Mouse (Mus musculus) megakaryocyte-erythroid progenitor cell, adult 5-6 weeks (primary cell): ENCODE results near the gene Ache. TPM values are rescaled to one million over a fixed set of nuclear protein-coding genes. Genes with fewer than 3 reads are reported as not detected.

ENCODE experiments used
- ATAC-seq: replicated peaks from 2 replicates; pipeline ENCODE4 v1.8.0; 2016; ENCODE audit warnings: mild to moderate bottlenecking, inconsistent platforms; ENCODE audit not compliant: severe bottlenecking, poor library complexity, low FRiP score, low TSS enrichment
- total RNA-seq, 2 experiments: library from RNA; stranded (forward) in 1 of 2; stranded (reverse) in 1 of 2; fragments of 200-1000, 215-1000 nt in 1 of 2; fragments of >200 nt in 1 of 2; fragmentation: Nextera tagmentation in 1 of 2; gene quantifications; 2 replicates each; pipeline ENCODE4 v1.2.3; 2014 to 2017

The Ache gene
- total RNA-seq, 2 experiments from 2014 or later = 6.4 to 22.8 TPM

DNA sequence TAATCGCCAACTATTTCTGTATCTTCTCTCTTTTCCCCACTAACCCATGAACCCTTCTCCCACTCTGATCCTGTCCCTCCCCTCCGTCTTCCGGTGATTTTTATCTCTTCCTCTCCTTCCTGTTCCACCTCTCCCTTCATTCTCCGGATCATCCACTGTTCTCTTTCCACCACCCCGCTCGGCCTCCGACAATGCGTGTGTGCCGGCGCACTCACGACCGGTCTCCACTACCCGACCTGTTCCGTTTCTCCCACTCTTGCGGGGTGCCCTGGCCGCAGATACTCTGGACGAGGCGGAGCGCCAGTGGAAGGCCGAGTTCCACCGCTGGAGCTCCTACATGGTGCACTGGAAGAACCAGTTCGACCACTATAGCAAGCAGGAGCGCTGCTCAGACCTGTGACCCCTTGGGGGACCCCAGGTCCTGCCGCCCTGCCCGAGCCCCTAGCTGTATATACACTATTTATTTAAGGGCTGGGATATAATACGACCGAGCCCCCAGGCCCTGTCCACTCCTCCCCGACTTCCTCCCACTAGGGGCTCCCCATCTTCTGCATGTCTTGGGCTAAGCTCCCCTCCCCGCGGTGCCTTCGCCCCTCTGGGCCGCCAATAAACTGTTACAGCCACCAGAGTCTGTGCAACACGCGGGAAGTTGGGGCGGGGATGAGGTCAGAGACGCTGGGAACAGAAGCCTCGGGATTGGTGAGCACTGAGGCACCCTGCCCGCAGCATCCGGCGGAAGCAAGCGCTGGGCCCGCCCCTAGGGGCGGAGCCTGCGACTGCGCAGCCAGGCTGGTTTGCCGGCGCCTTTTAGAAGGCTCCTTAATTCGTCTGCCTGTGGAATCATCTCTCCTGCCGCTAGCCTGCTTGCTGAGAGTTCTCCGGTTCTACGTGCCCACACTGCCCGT is 6.8 kb downstream of the Ache start, which contains the start of gene Ufsp1:
TSS of gene Ufsp1 (plus strand) at position 791 of the 905 bp plus-strand sequence.
- ATAC-seq = peak; percentile 64

DNA sequence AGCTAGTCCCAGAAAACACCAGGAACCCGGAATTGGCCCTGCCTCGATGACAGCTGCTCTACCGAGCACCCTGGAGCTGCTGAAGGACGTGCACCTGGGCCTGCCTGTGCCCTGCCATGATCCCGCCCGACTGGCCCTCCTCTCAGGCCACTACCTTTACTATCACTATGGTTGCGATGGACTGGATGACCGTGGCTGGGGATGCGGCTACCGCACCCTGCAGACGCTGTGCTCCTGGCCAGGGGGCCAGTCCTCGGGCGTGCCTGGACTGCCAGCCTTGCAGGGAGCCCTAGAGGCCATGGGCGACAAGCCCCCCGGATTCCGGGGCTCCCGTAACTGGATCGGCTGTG is 7.4 kb downstream of the Ache start:
- peak; percentile 2; the same call in 1 of the 2 replicates for ATAC-seq

DNA sequence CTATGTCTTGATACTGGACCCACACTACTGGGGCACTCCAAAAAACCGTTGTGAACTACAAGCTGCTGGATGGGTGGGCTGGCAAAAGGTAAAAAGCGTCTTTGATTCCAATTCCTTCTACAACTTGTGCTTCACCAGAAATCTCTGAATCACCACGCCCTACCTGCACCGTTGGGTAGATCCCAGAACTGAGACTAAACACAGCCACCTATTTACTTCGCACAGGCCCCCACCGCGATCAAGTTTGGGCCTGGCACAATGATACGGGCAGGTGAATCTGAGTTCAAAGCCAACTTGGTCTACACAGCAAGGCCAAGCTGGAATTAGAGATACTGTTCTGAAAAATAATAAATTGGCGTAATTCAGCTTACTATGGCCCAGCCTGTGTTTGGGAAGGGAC is 8.0 kb downstream of the Ache start:
- ATAC-seq = no peak

DNA sequence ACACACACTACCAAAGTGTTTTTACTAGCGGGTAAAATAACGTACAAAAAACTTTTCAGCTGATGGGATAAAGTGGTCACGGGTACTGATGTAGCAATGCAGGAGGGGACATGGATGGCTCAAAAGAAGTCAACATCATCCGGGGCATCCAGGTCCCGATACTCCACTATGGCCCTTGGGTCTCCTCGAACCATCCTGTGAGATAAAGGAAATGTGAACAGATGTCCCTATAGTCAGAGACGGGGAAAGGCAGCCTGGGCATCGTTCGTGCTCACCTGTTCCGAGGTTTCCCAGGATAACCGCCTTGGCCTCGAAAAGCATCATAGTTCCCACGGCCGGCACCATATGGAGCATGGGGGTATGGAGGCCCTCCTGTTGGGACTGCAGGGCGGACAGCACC is 8.4 kb downstream of the Ache start:
- no peak for ATAC-seq

DNA sequence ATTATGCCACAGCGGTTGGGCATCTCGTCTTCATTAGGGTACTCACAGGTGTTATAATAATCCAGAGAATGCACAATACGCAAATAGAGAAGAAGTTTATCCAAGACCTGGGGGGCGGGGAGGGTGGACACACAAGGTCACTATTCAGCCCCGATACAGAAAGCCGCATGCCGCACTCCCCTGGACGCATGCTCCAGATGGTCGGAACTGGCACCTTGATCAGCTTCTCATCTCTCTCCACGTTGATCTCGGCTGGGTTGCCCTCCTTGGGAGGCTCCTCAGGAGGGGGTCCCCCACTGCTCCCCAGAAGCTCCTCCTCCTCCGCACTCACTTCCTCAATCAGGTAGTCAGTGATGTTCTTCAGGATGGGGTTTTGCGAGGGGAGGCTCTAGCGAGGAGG is 9.8 kb downstream of the Ache start:
- ATAC-seq = no peak

DNA sequence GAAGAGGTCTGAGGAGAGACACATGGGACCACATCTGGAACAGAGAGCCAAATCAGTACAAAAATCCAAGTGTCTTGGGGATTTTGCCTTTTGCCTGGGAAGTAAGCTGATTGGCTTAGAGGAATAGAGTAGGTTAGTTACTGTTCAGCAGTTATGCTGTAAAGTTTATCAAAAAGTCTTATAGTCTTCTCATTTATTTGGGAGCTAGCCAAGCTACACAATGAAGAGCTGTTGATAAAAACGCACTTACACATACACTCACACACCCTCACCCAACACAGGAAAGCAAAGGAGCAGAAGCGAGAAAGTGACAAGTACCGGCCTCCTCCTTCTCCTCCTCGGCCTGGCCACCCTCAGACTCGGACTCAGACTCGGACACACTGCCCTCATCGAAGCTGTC is 11.9 kb downstream of the Ache start:
- ATAC-seq = no peak; the same call in 1 of the 2 replicates

DNA sequence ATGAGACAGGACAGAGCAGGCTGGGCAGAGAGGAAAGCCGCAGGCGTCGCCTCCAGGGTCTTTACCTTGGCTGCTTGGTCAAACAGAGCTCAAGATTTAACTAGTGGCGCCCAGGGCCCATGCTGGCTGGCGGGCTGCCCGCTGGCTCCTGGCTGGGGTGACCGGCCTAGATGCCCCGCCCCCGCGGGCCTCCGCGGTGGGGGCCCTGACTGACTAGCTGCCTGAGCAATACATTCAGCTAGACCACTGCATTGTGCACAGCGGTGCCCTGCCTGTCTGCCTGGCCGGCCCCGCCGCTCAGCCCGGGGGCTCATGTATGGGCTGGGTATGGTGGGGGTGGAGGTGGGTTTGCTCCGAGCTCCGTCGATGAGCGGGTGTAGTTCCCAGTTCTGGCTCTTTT is 13.9 kb downstream of the Ache start:
- no peak for ATAC-seq

DNA sequence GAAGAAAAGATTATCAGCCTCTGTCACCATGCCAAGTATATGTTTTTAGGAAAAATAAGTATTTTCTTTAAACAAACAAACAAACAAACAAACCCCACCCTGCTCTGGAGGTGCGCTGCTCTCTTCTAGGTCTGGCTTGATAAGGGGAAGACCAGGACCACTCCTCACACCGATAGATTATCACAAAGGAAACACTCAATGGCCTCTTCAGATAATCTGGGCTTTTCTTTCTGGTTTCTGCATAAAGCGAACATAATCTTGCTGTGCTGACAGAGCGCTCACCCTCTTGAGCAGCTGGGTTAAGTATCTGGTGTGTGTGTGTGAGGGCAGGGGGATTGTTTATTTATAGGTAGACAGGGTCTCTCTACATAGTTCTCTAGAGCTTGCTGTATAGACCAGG is 16.3 kb downstream of the Ache start:
- no peak for ATAC-seq

DNA sequence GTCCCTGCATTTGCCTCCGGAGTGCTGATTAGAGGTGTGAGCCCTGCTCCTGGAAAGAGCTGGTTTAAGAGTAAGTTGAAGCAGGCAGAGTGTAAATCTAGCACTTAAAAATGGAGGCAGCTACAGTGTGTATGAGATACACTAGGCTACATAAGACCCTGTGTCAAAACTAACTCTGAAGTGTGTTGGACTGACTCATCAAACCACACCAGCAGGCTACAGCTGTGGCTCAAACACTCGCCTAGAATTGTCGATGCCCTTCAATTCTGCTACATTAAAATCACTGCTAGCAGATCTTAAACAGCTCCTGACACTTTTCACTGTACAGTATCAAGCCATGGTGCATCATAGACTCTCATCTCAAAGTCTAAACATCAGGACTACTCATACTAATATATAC is 16.8 kb downstream of the Ache start:
- ATAC-seq = no peak

DNA sequence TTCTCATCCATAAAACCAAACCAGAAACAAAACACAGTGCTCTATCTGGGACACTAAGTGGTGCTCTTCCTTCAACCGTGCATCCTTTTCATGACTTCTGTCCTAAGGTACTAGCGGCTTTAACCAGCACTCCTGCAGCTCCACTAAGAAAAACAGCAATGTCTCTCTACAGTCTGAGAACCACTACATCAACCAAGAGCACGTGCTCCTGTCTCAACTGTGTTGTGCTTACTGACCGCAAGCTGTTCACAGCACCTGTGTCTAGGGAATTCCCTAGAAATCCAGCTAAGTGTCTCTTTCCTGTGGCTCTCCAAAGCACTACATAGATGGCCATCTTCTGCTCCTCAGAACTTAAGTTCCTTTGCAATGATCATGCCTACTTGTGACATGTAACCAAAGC is 17.5 kb downstream of the Ache start:
- ATAC-seq = no peak

DNA sequence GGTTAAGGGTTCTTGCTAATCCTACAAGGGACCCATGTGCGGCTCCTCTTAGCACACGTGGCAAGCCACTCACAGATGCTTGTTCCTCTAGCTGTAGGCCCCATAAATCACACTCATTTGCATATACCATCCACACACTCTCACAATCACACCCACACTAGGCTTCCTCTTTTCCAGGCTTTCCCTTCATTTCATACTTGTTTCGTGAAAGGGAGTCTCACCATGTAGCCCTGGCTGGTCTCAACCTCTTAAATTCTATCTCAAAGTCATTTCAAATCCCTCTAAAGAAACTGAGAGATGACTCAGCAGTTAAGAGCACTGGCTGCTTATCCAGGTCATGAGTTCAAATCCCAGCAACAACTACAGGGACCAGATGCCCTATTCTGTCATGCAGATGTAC is 18.5 kb downstream of the Ache start:
- no peak for ATAC-seq

DNA sequence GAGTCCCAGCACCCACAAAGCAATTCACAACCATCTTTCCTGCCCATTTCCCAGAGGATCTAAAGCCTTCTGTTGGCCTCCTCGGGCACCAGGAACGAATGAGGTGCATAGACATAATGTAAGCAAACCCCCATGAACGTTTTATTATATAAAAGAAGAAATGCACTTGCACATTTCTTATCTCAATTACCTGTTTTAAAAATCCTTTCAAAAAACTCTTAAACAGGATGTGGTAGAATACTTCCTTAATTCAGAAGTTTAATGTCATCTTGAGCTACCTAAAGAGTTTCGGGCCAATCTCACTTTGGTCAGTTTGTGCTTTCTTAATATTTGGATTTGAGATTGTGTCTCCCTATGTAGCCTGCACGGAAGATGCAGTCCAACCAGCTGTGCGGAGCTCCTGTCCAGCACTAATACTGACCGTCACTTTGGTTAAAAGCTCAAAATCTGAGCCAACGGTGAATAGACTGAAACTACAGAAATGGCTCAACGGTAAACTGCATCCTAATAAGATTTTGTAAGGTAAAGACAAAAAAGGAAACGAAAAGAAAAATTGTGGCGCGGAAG is 19.2 kb downstream of the Ache start:
- ATAC-seq = no peak

DNA sequence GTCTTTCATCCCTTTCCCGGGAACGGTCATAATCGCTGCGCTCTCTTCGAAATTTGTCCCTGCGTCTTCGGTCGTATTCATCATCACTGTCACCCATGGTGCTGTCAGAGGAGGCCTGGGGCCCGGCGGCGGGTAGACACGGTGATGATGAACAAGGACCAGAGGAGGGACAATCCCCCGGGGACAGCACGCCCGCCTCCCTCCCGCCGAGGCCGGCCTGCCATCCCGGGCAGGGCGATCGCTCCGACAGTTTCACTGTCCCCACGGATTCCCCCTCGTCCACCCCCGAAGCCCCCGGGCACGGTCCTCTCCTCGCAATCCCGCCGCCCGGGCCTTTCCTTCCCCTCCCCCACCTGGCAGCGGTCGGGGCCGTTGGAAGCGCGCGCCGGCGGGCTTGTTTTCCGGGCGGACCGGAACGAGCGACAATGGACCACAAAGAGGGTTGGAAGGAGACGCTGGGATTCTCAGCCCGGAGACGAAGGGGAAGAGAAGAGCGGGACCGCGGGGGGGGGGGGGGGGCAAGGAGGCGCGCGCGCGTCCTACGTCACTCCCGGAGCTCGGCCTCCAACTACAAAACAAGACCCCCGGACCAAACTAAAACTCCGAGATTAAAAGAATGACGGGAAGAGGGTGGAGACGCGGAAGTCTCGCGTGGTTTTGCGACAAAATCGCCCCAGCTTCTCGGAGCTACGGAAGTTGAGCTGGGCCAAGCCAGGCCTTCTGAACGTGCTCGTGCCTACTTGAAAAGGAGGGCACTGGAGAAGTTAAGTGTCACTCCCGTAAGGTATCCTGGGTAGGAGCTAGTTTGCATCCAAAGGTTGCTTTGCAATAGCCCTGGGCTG is 20.0 kb downstream of the Ache start, which contains the start of gene Srrt:
TSS of gene Srrt (minus strand) at position 604 of the 842 bp plus-strand sequence.
- peak; percentile 85 for ATAC-seq

DNA sequence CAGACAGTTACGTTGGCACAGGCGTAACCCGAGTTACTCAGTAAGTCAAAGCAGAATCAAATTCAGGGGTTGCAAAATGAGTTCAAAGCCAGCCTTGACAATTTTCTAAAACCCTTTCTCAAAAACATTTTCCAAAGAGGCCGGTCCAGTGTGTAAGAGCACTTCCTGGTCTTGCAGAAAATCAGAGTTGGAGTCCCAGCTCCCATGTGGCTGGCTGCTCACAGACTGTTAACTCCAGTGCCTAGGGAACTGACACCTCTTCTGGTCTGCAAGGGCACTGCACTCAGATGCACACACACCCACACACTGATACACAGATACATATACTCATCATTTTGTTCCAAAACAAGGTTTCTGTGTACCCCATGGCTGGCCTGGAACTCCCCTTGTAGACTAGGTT is 21.0 kb downstream of the Ache start:
- no peak for ATAC-seq

DNA sequence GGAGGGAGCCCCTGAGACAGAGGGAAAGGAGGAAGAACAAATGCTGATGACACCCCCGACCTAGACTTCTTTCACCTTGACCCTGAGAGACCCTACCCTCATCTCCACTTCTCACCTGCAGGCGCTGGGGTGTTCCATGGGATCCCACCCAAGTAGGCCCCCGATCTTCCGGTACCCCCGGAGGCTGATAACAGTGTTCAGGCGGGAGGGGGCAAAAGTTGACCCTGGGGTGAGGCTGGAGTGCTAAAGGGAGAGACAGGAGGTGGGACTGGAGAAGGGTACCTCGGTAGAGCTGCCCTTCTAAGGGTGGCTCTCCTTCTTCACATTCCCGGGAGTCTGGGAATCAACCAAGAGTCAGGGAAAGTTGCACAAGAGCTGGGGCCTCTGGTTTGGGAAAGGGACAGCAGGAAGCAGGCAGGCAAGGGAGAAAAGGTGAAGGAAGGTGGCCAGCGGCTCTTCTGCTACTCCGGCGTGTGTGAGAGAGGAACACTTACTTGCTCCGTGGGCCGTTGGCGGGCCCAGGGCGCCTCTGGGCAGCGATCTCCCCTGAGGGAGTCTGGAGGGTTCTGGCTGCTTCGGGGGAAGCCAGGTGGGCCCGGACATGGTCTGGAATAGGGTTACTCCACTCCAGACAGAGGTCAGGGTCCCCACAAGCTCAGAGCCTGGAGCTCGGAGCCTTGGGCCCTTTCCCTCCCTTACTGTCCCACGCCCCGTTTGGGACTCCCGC is 26.3 kb downstream of the Ache start:
- peak; percentile 31 for ATAC-seq

DNA sequence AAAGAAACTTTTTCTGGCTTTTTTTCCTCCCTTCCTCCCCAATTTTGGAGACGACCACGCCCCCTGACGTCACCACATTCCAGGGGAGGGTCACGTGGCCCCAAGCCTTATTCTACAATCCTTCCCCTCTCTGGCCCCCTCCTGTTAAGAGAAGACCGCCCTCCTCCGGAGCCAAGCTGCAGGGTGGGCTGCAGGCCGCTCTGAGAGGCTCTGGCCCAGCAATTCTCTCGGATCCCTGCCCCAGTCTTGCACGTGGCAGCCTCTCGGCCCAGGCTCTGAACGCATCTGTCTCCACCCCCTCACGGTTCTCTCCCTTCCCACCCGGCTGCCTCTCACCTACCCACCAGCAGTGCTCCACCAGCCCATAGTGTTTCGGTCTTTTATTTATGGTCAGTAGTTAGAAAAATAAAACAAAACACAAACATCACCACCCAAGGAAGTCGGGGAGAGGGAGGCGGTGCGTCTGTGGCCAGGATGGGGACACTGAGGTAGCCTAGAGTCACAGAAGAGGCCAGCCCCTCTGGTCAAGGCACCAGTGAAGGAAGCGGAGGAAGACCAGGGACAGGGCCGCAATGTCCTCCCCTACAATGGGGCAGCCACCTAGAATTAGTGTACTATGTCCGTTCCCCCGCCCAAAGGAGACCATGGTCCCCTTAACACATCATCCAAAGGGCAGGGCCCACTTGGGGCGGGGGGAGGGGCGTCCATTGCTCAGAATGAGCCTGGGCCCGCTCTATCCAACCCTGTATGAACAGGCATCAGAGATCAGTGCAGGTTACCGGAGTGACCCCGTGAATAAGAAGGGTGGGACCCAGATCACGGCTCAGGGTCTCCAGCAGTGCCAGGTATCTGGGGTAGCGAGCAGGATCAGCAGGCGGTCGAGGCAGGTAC is 27.1 kb downstream of the Ache start, which contains the start of gene Trip6:
TSS of gene Trip6 (minus strand) at position 212 of the 891 bp plus-strand sequence.
- ATAC-seq = peak; percentile 38

DNA sequence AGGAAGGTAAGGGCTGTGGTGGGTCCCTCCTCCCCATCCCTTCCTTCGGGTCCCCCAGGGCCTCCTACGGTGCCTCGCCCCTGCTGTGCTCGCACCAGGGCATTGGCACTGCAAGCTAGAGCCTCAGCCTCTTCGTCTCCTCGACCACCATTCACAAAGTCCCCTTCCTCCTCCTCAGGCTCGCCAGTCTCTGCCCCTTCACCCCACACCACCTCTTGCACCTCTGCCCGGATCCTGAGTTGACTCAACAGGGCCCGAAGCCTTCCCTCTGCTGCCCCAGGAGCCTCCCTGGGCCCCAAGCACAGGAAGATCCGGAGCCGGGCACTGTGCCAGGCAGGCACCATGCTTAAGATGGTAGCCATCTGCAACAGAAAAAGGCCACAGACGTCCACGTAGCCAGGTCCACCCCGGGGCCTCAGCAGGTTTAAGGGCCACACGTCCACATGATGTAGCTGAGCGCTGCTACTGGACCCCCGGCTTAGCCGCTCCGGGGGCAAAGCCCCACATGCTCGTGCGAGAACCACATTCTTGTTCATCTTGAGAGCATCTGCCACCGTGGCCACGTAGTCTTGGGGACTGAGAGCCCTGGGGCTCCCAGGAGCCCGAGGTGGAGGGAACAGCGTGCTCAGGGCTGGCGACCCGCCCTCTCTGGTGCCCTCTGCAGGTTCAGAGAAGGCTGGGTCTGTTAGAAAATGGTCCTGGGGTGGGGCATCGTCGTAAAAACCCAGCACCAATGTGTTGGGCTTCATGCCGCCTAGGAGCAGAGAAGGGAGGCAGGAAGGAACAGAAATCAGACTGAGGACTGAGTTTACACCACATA is 28.0 kb downstream of the Ache start:
- ATAC-seq = peak; percentile 74

DNA sequence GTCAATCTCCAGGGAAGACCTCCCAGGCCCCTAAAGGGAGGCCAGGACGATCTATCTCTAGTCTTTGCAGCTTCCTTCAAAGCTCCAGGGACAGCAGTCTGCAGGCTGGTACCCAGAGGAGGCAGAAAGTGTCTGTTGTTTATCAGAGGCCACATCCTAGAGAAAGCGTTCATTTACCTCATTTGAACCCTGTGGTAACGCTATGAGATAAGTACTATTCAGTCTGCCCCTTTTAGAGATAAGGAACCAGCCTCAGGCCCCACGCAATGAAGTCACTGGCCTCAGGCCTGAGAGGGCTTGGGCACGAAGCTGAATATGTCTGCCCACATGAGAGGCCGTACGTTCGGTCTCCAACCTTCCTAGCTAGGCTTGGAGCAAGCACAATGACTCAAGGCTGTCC is 30.0 kb downstream of the Ache start:
- peak; percentile 28; the same call in 1 of the 2 replicates for ATAC-seq
